Mouse (Mus musculus) embryonic facial prominence, embryonic 10.5 days (tissue): ENCODE measurements around the gene Plpp2. TPM values are rescaled to one million over a fixed set of nuclear protein-coding genes. Genes with fewer than 3 reads are reported as not detected.

ENCODE experiments used
- DNase-seq: peaks from one replicate; pipeline ENCODE4 v3.0.0-alpha.2; 2017; ENCODE audit warnings: low spot score
- H3K27ac ChIP-seq: fragments of 300-500 bp; sonication (generic); replicated peaks from 2 replicates; pipeline ENCODE4 v1.5.1; 2016; ENCODE audit warnings: mild to moderate bottlenecking
- H3K27me3 ChIP-seq: fragments of 300-500 bp; sonication (generic); replicated peaks from 2 replicates; pipeline ENCODE4 v1.6.1; 2016; ENCODE audit warnings: low read depth, mild to moderate bottlenecking; ENCODE audit not compliant: poor library complexity, severe bottlenecking
- H3K36me3 ChIP-seq: fragments of 300-500 bp; sonication (generic); replicated peaks from 2 replicates; pipeline ENCODE4 v1.6.1; 2016; ENCODE audit warnings: mild to moderate bottlenecking, moderate library complexity
- H3K4me1 ChIP-seq: fragments of 300-500 bp; sonication (generic); 2 replicates; pipeline ENCODE4 v1.6.1; 2016
- H3K4me3 ChIP-seq: fragments of 300-500 bp; sonication (generic); 2 replicates; pipeline ENCODE4 v1.5.1; 2016; ENCODE audit warnings: mild to moderate bottlenecking, moderate library complexity
- H3K9me3 ChIP-seq: fragments of 300-500 bp; sonication (generic); 2 replicates; pipeline ENCODE4 v1.6.1; 2016; ENCODE audit warnings: mild to moderate bottlenecking
- WGBS: fragments of 180-500 bp; shearing (Covaris S2); methylation state at CpG from one replicate; pipeline ENCODE4 v1.1.7; 2016; 5-methylcytosine and 5-hydroxymethylcytosine counted together
- polyA plus RNA-seq: library from polyadenylated mRNA; unstranded; fragments of >200 nt; fragmentation: Nextera tagmentation; extraction: Ambion mirVana; gene quantifications from 2 replicates; pipeline ENCODE4 v1.2.1, GENCODE M21; 2016

Gene Plpp2
- polyA plus RNA-seq, 1 experiment from 2014 or later = 28.4 TPM

GRCm38 (mm10) chr10:79547148-79547675, 13.6 kb upstream of the Plpp2 start:
- H3K9me3 ChIP-seq = no peaks in the 10 kb centered on the region
- no peak for DNase-seq
- WGBS = 81% methylated on average over 5 of the region's 5 CpGs
- H3K27ac ChIP-seq = no peak overlapping the region
- H3K4me1 ChIP-seq = peaks cover 1% of the 10 kb centered on the region
- H3K27me3 ChIP-seq = no peaks in the 10 kb centered on the region
- peaks cover 93% of the 10 kb centered on the region for H3K36me3 ChIP-seq
- H3K4me3 ChIP-seq = no peak overlapping the region

DNA sequence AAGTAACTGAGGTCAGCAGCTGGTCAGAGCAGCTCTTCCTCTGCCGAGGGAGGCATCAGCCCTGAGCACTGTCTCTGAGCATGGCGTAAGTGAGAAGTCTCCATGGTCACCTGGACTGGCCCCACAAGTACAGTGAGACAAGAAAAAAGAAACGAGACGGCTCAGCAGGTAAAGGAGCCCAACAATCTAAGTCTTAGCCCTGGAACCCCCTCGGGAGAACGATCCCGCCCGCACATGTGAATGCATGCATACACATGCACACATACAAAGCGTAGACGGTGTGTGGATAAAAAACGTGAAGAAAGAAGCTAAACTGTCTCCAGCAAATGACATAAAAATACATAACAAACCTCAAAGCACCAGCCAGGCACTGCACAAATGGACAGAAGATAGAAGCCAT, 12.9 kb upstream of the Plpp2 start:
- Histone ChIP-seq H3K27ac (no peak overlapping the region), H3K36me3 (peaks cover 100% of the 10 kb centered on the region), H3K4me1 (no peaks in the 10 kb centered on the region; the same call in 1 of the 2 replicates), H3K4me3 (no peak overlapping the region), H3K27me3 (no peaks in the 10 kb centered on the region), H3K9me3 (no peaks in the 10 kb centered on the region)
- 92% methylated on average over 11 of the region's 11 CpGs for WGBS
- DNase-seq = no peak

DNA sequence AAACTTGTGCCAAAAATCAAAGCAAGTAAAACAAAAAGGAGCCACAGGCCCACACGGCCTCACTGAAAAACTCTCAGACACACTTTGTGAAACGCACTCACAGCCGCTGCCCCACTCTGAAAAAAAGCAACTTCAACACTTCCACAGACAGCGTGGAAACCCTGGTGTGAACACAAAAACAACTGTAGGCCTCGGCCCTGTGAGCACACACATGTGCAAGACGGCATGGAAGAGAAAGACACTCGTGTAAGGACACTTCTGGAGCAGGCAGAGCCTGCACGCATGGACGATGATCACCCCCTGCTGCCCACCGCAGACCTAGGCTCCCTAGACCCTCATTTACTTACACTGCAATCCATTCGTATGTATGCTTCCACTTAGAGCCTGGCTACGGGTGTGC, 12.3 kb upstream of the Plpp2 start:
- H3K4me1 ChIP-seq = no peaks in the 10 kb centered on the region
- H3K27me3 ChIP-seq = no peaks in the 10 kb centered on the region
- H3K9me3 ChIP-seq = no peaks in the 10 kb centered on the region
- H3K36me3 ChIP-seq = peaks cover 100% of the 10 kb centered on the region
- no peak overlapping the region for H3K27ac ChIP-seq
- WGBS = 93% methylated on average over 12 of the region's 12 CpGs
- DNase-seq = no peak
- H3K4me3 ChIP-seq = no peak overlapping the region

DNA sequence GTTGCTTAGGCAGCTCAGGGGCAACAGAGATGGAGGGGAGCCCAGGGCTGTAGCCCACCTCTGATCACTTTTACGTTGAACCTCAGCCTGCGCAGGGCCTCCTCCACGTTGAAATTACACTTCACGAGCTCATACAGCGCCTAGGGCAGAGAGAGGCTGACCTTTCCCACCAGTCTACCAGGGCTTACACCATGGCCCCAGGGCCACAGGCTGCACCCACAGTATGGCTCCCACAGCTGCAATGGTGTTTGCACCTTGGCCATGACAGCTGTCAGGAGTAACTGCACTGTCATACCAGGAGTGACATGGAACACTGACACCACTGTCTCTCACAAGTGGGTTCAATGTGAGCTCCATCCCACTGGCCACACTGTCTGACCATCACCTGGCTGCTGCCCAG, 11.0 kb upstream of the Plpp2 start:
- 92% methylated on average over 5 of the region's 5 CpGs for WGBS
- peaks cover 100% of the 10 kb centered on the region for H3K36me3 ChIP-seq
- no peaks in the 10 kb centered on the region for H3K27me3 ChIP-seq
- no peaks in the 10 kb centered on the region for H3K9me3 ChIP-seq
- H3K27ac ChIP-seq = no peak overlapping the region
- H3K4me3 ChIP-seq = no peak overlapping the region
- no peaks in the 10 kb centered on the region for H3K4me1 ChIP-seq
- DNase-seq = peak; percentile 5

DNA sequence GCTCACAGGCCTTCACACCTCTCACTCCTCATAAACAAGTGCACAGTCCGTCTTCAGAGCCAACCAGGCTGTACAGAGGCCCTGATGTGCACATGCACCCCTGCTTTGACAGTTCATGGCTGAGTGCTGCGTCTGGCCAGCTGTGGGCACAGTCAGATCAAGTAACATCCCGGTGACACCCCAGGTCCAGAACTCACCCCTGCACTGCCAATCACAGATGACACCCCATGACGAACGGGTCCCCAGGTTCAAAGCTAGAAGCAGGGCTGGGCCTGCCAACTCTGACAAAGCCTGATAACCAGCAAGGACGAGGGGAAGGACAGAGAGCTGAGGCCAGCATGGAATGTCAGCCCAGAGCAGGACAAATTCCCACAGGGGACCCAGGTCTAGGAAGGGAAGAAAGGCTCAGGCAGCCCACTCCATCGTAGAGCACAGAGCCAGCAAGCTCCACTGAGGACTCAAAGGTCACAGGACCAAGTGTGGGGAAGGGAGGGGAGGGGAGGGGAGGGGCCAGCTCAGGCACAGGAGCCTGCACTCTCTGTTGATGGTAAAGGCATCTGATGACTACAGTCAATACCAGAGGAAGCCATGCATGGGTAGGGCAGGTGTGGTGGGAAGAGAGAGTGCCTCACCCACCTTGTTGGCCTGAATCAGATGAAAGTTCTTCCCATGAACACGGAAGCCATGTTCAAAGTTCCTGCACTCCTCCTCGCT, 10.4 kb upstream of the Plpp2 start:
- Histone ChIP-seq H3K27me3 (no peaks in the 10 kb centered on the region), H3K36me3 (peaks cover 100% of the 10 kb centered on the region), H3K4me3 (no peak overlapping the region), H3K9me3 (no peaks in the 10 kb centered on the region), H3K4me1 (no peaks in the 10 kb centered on the region), H3K27ac (no peak overlapping the region)
- DNase-seq = peak; percentile 6
- WGBS = 86% methylated on average over 9 of the region's 9 CpGs

GRCm38 (mm10) chr10:79542171-79542570, 8.6 kb upstream of the Plpp2 start:
- no peak overlapping the region for H3K4me3 ChIP-seq
- 96% methylated on average over 11 of the region's 11 CpGs for WGBS
- no peaks in the 10 kb centered on the region for H3K4me1 ChIP-seq
- no peak overlapping the region for H3K27ac ChIP-seq
- H3K36me3 ChIP-seq = peaks cover 100% of the 10 kb centered on the region
- no peaks in the 10 kb centered on the region for H3K27me3 ChIP-seq
- no peaks in the 10 kb centered on the region for H3K9me3 ChIP-seq
- peak; percentile 3 for DNase-seq

DNA sequence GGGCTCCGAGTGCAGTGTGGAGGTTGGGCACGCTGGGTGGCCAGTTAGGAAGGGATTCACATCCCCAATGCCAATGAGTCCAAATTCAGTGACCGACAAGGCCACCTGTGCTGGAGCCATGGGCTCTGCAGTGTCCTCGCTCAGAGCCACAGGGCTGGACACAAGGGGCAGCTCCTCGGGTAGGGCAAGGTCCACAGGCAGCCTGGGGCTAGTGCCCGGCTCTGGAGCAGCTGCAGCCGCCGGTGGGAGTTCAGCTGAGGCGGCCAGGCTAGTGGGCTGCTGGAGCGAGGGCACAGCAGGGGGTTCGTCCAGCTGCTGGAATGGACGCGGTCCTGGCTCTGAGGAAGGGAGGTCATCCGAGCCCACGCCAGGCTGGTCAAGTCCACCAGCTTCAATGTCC, 7.9 kb upstream of the Plpp2 start:
- 84% methylated on average over 15 of the region's 15 CpGs for WGBS
- Histone ChIP-seq H3K4me3 (no peak overlapping the region), H3K27ac (no peak overlapping the region), H3K4me1 (no peaks in the 10 kb centered on the region), H3K27me3 (no peaks in the 10 kb centered on the region), H3K9me3 (no peaks in the 10 kb centered on the region), H3K36me3 (peaks cover 93% of the 10 kb centered on the region)
- DNase-seq = peak; percentile 7

- peak; percentile 4 for DNase-seq
- Histone ChIP-seq H3K4me1 (no peaks in the 10 kb centered on the region), H3K27me3 (no peaks in the 10 kb centered on the region), H3K9me3 (no peaks in the 10 kb centered on the region), H3K27ac (no peak overlapping the region), H3K4me3 (no peak overlapping the region), H3K36me3 (peaks cover 86% of the 10 kb centered on the region)
- 92% methylated on average over 11 of the region's 11 CpGs for WGBS
These were observed 7.2 kb upstream of the Plpp2 start for GRCm38 (mm10) chr10:79540746-79541145.

DNA sequence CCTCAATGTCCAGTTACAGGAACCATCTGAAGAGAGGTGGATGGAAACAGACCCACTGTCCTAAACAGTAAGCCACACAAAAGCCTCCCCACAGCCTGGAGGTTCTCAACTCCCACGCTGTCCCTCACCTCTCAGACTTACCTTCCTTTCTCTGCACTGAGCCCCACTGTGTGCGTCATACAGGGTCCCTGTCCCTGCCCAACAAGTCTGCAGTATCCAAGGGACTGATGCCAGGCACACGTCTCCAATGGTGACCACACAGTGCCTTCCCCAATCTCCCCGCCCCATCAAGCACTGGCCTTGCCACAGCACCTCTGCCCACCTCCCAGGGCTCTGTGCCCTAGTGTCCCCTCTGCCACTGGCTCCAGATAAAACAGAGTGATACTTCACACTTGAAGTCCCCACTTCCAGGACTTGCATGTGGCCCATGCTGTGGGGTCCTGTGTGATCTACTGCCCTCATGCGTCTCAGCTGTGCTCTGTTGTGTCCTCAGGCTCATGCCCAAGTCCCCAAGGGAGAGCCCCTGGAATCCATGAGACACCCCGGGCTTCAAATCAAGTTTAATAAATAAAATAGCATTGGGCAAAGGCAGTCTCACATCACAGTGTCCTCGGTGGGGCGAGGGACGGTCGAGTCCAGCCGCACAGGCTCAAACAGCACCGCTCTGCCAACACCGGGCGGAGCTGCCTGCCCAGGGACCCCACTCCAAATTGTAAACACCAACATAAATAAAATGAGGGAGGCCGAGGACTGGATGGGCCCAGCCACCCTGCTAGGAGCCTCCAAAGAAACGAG, 6.3 kb upstream of the Plpp2 start:
- WGBS = 94% methylated on average over 16 of the region's 16 CpGs
- Histone ChIP-seq H3K4me1 (no peaks in the 10 kb centered on the region), H3K9me3 (no peaks in the 10 kb centered on the region), H3K4me3 (no peak overlapping the region), H3K27me3 (peaks cover 4% of the 10 kb centered on the region), H3K27ac (no peak overlapping the region), H3K36me3 (peaks cover 77% of the 10 kb centered on the region)
- DNase-seq = peak; percentile 5

- Histone ChIP-seq H3K36me3 (peaks cover 67% of the 10 kb centered on the region), H3K27me3 (peaks cover 8% of the 10 kb centered on the region), H3K9me3 (no peaks in the 10 kb centered on the region), H3K4me1 (peaks cover 2% of the 10 kb centered on the region), H3K27ac (no peak overlapping the region), H3K4me3 (no peak overlapping the region)
- peak; percentile 7 for DNase-seq
- 71% methylated on average over 4 of the region's 4 CpGs for WGBS
These were observed 5.3 kb upstream of the Plpp2 start for GRCm38 (mm10) chr10:79538873-79539272.

- H3K27me3 ChIP-seq = peaks cover 8% of the 10 kb centered on the region
- H3K4me3 ChIP-seq = no peak overlapping the region
- 94% methylated on average over 3 of the region's 3 CpGs for WGBS
- no peak overlapping the region for H3K27ac ChIP-seq
- H3K36me3 ChIP-seq = peaks cover 61% of the 10 kb centered on the region
- no peaks in the 10 kb centered on the region for H3K9me3 ChIP-seq
- peaks cover 8% of the 10 kb centered on the region for H3K4me1 ChIP-seq
- peak; percentile 7 for DNase-seq
These were observed 4.7 kb upstream of the Plpp2 start for GRCm38 (mm10) chr10:79538323-79538722.

GRCm38 (mm10) chr10:79537781-79538180, 4.2 kb upstream of the Plpp2 start:
- Histone ChIP-seq H3K9me3 (no peaks in the 10 kb centered on the region), H3K4me1 (peaks cover 13% of the 10 kb centered on the region), H3K4me3 (no peak overlapping the region), H3K27ac (no peak overlapping the region), H3K36me3 (peaks cover 56% of the 10 kb centered on the region), H3K27me3 (peaks cover 8% of the 10 kb centered on the region)
- peak; percentile 5 for DNase-seq
- 90% methylated on average over 2 of the region's 2 CpGs for WGBS

DNA sequence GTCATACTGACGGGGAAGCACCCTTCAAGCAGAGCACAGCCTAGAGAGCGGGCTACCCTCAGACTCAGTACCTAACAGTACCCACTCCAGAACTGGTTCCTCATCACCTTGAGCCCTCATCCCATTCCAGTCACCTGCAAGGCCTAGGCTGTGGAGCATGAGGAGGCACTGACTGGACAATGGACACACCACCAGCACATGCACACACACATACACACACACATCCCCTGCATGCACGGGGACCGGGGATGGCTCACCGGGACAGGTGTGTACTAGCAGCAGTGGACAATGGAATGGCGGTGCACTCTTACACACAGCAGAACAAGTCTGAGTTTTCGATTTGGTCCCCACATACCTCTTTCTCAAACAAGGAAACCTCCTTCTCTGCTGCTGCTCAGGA, 3.7 kb upstream of the Plpp2 start:
- 92% methylated on average over 7 of the region's 7 CpGs for WGBS
- DNase-seq = peak; percentile 7
- Histone ChIP-seq H3K27ac (no peak overlapping the region), H3K9me3 (no peaks in the 10 kb centered on the region), H3K36me3 (peaks cover 51% of the 10 kb centered on the region), H3K4me1 (peaks cover 18% of the 10 kb centered on the region), H3K4me3 (no peak overlapping the region), H3K27me3 (peaks cover 8% of the 10 kb centered on the region)
